Comparison of ENCODE assay signal across 7 mouse cellular contexts in the genomic region with DNA sequence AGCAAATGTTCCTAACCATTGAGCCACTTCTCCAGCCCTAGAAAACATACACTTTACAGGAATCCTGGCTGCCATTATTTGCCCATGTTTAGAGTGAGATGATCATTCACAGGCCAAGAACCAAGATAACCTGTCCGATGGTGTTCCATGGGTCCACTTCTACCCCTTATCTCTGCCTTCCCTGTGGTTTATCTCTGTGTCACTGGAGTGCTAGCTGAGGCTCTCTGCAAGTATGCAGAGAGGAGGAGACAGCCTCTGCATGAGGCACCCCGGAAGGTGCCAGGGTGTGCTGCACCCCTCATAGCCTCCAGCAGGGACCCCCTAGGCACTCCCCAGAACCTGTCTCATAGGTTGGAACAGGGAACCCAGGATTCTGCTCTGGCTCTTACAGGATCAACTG.
"Had no signal": no experiment of that assay in that cellular context is flagged by ENCODE, and none has a peak within 500 bp of the region (broad histone marks: within the 10 kb centered on the region; RNA-seq: fewer than 3 reads in every experiment).

No protein-coding gene starts in this region.

- H3K4me3 ChIP-seq: limb, embryonic 12.5 days; lung, embryonic 15.5 days; midbrain, embryonic 13.5 days had no signal

- H3K9ac ChIP-seq: limb, embryonic 12.5 days; lung, embryonic 15.5 days; midbrain, embryonic 13.5 days had no signal

- H3K9me3 ChIP-seq: limb, embryonic 12.5 days; lung, embryonic 15.5 days; midbrain, embryonic 13.5 days had no signal

- H3K4me2 ChIP-seq: limb, embryonic 12.5 days; lung, embryonic 15.5 days; midbrain, embryonic 13.5 days had no signal

- H3K27ac ChIP-seq: kidney, postnatal 0 days; limb, embryonic 12.5 days; lung, embryonic 15.5 days; macrophage had no signal

- ATAC-seq: midbrain, embryonic 13.5 days had no signal

- DNase-seq: layer of hippocampus, adult 9-11 months; layer of hippocampus, postnatal 36 days had no signal

- H3K27me3 ChIP-seq: limb, embryonic 12.5 days; lung, embryonic 15.5 days; midbrain, embryonic 13.5 days had no signal
